Mouse (Mus musculus) megakaryocyte-erythroid progenitor cell, adult 5-6 weeks (primary cell): ENCODE data around the gene Pfkp. TPM values are rescaled to one million over a fixed set of nuclear protein-coding genes. Genes with fewer than 3 reads are reported as not detected.
A peak's percentile ranks its signal among the peaks of the same experiment; 100 is the strongest.

Experiments
- ATAC-seq: replicated peaks from 2 replicates; pipeline ENCODE4 v1.8.0; 2016; ENCODE audit warnings: mild to moderate bottlenecking, inconsistent platforms; ENCODE audit not compliant: severe bottlenecking, poor library complexity, low FRiP score, low TSS enrichment
- total RNA-seq, 2 experiments: library from RNA; stranded (forward) in 1 of 2; stranded (reverse) in 1 of 2; fragments of 200-1000, 215-1000 nt in 1 of 2; fragments of >200 nt in 1 of 2; fragmentation: Nextera tagmentation in 1 of 2; gene quantifications; 2 replicates each; pipeline ENCODE4 v1.2.3; 2014 to 2017

The Pfkp gene
- total RNA-seq, 2 experiments from 2014 or later, result 6.2 to 16.6 TPM

DNA sequence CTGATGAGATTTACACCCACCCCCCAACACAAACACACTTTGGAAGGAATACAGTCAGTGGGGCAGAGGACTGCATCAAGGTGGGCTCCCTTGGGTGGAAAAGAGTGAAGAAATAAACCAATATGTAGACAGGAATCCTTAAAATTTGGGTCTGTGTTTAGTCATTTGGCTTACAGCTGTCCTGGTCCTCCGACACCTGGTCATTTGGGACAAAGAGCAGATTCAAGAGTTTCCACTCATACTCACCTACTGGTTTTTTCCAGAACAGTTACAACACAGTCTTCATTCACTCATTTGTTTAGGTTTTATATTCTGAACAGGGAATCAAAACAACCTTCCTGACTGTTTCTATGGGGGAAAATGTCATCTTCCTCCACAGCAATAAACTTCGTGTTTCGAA is 9.6 kb downstream of the Pfkp start:
- no peak for ATAC-seq

DNA sequence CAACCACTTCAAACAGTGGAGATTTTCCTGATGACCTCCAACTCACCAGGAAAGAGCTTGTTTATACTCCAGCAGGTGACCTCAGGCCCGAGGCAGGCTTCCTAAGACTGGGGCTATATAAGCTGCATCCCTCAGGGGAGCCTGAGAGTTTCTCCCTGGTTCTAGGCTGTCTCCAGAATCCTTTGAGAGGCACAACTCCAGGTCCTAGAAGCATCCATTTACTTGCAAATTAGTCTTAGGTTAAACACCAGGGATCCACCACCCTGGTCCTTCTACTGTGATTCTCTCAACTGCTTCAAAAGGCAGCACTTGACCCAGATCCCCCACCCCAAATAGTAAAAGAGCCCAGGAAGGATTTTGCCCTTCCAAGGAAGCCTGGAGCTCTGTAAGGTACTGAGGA is 10.2 kb downstream of the Pfkp start:
- ATAC-seq, result no peak

DNA sequence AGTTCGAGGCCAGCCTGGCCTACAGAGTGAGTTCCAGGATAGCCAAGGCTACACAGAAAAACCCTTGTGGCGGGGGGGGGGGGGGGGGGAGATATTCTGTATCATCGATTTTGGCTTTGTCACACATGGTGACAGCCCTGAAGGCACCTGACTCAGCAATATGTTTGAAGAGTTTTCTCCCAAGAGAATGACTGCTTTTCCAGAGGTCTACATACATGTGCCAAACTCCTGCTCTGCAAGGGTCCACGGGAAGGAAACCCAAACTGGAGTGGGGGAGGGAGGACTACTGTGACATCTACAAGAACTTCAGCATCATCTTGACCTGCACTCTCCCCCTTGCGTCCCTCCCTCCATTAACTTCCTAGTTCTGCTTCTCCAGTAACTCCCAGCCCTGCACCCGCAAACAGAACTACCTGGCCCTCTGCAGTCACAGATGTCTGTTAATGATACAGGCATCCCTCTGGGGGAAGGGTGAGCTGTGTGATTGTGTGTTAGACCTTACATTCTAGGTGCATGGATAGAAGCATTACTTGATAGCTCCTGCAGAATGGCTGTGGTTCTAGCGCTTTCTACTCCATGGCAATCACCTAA is 10.9 kb downstream of the Pfkp start:
- ATAC-seq, result no peak

DNA sequence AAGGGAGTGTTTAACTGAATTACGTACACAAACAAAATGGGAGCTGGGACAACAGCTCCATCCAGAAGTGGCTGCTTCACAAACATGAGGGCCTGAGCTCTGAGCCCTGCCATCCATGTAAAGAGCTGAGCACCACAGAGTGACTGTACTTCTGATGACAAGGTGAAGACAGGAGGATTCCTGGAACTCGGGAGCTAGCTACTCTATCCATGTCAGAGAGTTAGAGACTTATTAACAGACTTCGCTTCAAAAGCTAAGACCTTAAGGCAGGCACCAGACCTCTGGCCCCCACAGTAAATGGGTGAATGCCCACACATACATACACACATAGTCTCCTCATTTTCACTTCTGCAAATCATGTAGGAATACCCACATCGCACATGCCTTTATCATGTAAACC is 11.6 kb downstream of the Pfkp start:
- no peak for ATAC-seq

DNA sequence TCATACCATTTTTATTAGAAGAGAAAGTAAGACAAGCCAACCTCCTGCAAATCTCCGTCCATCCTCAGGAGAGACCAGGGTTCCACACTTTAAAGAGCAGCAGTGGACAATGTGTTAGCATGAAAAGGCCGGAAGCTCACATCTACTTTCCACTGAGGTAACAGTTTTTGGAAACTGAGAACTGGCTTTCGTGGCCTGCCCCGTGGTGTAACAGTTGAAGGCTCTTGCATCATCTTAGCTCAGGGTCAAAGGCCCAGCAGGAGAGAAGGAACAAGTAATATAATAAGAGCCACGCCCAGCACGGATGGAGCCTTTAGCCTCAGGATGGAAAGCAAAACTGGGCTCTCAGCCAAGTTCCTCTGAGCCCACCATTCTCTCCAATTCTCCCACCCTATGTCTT is 12.1 kb downstream of the Pfkp start:
- ATAC-seq, result no peak

DNA sequence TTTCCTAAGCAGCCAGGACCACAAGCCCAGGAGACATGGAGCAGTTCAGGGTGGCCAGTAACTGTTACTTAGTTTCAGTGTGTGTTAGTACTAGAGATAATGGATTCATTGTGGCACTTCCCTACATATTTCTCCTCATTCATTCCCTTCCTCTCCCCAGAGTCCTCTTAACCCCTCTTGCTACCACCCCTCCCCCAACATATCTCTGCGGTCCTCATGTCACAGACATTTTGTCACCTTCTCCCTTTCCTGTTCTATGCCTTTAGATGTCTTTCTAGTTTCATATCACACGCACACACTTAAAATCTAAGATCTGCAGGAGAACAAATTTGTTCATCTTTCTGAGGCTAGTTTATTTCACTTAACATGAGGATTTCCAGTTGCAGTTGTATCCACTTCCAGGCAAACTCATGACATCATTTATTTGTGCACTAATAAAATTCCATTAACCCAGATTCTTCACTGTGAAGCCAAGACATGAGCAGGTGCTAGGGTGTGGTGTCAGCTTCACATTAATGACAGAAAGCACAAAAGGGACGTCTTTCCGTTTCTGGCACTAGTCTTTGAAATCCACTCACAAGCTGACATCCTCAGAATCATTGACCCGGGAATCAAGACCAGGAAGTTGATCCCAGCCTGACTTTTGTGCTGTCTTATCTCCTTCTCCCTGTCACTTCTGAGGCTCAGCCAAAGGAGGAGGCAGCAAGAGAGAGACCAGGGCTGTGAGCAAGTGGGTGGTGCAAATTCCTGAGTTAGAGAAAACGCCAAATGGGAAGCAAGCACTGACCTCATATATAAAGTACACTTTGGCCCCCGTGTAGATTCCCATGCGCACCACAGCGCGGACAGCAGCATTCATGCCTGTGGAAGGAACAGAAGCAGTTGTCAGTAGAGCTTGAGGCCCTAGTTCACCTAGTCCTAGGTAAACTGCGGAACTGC is 13.2 kb downstream of the Pfkp start:
- no peak for ATAC-seq

DNA sequence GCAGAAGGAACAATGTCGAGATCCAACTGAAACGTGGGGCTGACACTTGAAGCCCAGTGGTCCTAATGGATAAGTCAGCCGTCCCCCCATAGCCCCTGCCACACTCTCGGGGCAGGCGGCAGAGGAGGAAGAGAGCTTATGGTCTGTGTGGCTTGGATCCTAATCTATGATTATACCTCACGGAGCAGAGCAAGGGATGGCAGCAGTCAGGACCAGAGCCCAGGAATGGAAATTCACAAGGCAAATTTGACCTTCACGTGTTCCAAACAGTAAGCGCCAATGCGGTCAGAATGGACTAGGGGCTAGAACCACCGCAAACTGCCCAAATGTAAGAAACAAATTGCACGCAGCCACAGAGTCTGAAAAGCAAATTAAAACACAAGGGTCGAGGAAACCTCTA is 14.5 kb downstream of the Pfkp start:
- ATAC-seq, result 0 out of 2 replicates have a peak, but pooled peaks have one; percentile 32

DNA sequence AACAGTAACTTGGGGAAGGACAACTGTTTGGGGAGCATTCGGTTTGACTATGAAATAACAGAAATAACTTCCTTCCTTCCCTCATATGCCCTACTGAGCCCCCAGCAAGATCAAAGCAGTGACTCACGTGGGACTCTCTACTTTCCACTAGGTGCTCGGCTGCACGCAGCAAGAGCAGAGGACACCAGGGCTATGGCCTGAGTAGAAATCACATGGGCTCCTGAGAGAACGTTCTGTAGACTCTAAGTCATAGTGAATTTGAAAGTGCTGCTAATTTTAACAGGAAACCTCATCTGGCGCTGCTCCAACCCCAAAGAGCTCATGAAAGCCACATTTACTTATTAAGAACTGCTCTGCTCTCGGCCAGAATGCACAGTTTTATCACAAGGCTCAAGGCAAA is 15.1 kb downstream of the Pfkp start:
- ATAC-seq, result peak; percentile 48; the same call in 1 of the 2 replicates

DNA sequence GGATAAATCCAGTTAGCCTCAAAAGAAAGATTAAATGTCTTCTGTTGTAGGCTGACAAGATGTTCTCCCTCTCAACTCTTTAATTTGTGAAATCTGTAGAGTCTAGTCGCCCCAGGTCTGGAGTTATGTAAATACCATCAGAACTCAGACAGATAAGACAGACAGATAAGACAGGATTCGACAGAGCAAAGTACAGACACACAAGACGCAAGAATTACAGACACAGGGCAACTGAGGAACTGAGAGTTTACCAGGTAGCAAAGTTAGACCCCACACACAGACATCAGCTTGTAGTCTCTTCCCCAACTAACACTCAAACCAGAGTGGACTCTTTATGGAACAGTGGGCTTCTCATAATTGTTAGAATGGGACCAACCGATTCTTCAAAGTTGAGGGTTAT is 15.6 kb downstream of the Pfkp start:
- ATAC-seq, result no peak

DNA sequence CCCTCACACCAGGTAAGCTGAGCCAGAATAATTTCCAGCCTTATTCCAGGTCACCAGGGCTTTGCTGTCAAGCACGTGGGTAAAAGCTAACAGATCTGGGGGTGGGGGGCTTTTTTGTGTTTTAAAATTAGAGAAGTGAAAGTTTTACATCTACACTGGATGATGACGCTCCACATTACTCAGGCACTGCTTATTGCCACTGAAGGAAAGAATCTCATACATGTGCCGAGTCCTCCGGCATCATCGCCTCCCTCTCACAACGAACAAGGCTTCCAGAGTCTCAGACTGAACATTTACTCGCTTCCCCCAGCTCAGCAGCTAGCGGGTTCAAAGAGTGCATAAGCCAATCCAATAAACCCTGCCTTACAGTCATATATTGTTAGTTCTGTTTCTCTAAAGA is 16.1 kb downstream of the Pfkp start:
- ATAC-seq, result no peak

DNA sequence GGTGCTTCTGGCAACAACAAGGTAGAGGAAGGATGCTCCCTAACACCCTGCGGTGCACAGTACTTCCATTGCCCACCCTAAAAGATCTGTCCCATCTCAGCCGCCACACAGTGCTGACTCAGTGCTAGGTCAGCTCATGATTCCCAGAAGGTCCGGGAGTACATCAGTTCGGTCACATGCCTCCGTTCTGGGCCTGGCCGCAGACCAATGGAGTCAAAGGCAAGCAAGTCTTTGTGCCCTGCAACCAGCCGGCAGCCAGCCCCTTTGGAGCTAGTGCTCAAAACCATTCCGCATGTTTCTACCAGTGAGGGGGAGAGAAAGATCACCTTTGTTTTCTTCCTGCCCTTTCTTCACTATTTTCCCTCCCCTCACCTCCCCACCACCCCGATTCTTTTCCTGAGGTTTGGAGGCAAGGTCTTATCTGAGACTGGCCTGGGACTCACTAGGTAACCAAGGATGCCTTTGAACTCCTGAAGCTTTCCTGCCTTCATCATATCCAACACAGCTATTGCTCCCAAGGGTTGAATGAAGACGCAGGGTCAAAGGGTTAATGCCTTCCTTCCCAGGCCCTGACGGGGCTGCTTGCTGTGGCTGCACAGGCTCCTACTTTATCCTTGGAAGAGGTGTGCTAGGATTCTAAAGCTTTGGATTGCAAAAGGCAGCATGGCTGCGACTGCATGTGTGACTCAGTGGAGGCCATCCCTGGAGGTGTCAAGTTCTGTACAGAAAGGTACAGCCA is 16.6 kb downstream of the Pfkp start:
- ATAC-seq, result no peak

DNA sequence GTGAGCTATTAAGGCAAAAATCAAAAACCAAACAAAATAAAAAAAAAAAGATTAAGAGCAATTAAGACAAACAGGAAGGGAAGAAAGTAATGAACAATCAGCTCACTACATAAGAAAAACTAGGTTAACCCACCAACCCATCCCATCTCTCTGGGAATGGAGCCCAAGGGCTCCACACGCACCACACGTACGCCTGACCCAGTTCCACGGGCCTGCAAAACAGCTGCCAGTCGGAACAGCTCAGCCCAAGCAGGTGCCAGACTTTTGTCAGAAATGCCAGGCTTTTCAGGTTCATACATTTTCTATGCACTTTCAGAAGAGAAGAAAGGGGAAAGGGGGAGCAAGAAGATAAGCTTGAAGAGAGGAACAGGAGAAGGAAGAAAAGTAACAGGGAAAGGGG is 17.9 kb downstream of the Pfkp start:
- ATAC-seq, result no peak

DNA sequence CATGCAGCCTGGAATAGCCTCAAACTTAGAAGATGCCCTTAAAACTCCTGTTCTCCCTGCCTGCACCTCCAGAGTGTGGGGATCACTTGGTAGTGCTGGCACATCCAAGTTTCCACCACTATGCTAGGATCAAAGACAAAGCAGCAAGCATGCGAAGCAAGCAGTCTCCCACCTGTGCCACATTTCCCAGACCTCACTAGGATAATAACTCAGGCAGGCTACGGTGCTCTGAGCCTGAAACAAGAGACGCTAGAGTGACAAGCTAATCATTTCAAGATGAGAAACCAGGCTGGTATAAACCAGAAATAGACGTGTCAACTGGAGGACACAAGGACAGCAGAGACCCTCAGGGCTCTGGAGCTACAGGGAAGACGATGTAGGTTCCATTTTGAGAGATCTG is 18.6 kb downstream of the Pfkp start:
- ATAC-seq, result no peak

DNA sequence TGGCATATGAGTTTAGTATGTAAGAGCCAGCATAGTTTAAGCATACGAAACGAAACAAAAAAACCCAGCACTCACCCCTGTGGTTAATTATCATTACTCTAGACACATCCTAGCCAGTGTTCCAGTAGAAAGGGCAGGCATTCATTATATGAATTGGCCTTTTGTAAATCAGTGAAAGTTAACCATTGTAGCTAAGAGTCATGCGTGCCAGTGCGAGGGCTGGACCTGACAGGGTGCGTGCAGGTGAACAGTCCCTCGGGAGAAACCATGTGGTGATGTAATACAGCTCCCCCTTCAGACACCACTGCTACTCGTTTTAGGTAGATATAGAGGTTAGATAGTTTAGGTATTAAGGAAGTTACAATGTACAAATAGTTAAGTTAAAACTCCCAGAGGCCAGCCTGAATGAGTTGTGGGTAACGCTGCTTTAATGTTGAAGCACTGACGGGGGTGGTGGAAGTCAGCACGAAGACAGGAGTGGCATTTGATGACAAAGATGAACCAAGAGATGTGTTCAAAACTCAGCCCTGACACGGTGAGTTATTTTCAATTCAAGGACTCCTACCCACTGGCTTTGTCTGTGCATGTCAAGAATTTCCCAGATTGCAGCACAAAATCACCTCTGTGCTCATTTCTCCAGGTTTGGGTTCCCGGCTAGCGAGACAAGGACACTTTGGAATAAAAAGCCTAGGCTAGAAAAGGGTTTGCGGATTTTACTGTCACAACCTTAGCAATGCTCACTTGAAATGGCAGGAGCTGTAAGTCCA is 19.4 kb downstream of the Pfkp start:
- ATAC-seq, result no peak

DNA sequence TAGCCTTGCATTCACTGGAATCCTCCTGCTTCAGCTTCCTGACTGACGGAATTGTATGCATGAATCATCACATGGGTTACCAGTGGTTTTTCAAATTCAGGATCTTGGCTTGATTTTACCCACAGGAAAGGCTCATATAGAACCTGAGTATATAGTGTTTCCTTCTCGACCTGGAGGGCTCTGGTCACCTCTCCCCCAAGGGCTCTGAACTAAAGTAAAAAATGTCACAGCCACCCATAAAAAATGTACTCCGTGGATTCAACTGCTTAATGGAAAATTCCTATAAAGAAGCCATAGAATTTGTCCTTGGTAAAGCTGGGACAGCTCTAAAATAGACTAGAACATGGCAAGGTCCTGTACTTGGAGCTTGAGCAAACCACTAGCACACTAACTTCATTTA is 20.3 kb downstream of the Pfkp start:
- ATAC-seq, result no peak

DNA sequence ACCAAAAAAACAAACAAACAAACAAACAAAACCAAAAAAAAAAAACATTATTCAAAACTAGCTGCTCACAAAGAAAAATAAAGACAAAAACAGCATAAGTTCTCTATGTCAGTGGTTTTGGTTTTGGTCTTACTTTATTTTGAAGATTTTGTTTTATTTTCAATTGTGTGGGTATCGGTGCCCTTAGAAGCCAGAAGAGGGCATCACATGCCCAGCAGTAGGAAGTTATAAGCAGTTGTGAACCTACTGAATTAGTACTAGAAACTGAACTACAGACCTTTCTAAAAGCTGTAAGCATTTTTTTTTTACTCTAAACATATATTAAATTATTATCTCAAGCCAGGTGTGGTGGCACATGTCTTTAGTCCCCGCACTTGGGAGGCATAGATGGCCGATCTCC is 21.2 kb downstream of the Pfkp start:
- ATAC-seq, result no peak

DNA sequence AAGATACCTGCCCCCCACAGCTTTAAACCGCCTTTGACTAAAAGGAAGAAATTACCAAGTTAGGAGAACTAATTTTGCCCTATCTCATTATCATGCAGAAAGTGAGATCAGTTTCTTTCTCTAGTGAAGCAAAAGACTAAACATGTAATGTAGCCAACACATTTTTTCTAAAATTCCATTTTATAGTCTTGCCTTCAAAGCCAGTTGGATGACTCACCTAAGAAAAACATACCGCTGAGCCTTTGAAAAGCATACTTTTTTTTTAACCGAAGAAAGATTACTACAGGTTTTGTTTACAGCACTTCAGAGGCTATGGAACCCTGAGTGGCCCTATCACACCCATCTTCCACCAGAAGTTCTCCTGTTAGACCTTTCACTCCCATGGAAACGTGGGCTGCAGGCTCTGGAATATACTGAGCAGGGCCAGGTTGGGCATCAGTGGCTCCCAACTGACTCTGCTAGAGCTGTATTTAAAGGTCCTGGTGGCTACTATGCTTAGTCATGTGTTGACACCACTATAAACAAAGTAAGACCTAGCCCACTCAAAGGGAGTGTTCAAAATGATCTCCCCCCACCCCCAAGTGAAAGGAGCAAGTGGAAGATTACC is 22.0 kb downstream of the Pfkp start:
- ATAC-seq, result no peak

DNA sequence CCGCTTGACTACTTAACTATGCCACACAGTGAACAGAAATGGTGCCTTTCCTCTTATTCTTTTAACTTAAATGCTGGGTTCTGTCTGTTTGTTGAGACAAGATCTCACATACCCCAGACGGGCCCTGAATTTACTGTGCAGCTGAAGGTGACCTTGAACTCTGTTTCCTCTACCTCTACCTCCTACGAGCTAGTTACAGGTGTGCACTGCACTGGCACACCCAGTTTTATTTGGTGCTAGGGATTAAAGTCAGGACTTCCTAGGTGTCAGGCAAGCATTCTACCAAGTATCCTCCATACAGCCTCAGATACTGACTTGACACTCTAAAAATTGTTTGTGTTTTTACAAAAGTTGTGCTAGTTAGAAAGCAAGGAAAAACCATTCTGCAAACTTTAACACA is 22.6 kb downstream of the Pfkp start:
- no peak for ATAC-seq

DNA sequence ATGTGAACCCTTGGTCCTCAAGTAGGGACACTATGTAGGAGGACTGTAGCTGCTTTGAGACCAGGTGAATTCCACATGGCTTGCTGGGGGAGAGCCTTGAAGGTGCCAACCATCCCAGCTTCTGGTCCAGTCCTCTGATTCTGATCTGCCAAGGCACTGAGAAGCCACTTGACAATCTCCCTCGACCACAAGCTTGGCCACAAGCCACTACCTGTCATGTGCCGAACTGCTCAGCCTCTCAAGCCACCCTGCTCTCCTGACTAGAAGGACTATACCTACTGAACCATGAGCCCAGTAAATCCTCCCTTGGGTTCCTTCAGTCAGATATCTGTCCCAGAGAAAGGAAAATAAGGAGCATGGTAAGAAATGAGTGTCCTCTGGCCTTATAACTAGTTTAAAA is 24.0 kb downstream of the Pfkp start:
- ATAC-seq, result peak; percentile 60
